Mouse (Mus musculus): ENCODE measurements around the gene Sema7a.

GRCm38 (mm10) chr9:57959886-57960866, 20.3 kb downstream of the Sema7a start:
- TF ChIP-seq CTCF (IDR thresholded peaks at IDR 0.05; ENCODE audit: borderline replicate concordance, insufficient read depth, low read length) (no peak), POLR2A (IDR thresholded peaks at IDR 0.05; ENCODE audit: low read depth, low read length) (no peak)

Measured in embryonic fibroblast, embryonic 13.5 days (primary cell).